Mouse (Mus musculus): ENCODE measurements around the gene Psme2.
A peak's percentile ranks its signal among the peaks of the same experiment; 100 is the strongest.

Psme2 gene

GRCm38 (mm10) chr14:55590748-55591330 is at the start of gene Psme2:
TSS of gene Psme2 (minus strand) at chr14:55591113.
- peak; percentile 90 to 95 for DNase-seq (ENCODE audit: low spot score in 2 of 2)

GRCm38 (mm10) chr14:55637795-55638194 is 46.9 kb upstream of the Psme2 start, which contains the start of gene Gm49378:
TSS of gene Gm49378 (minus strand) at chr14:55637895.
- no peak for DNase-seq (ENCODE audit: low spot score in 2 of 2)

- peak; percentile 79 to 89 for DNase-seq (ENCODE audit: low spot score in 2 of 2)
These were observed 44.7 kb upstream of the Psme2 start, which contains the start of gene Ipo4 for GRCm38 (mm10) chr14:55635523-55636007. TSS of gene Ipo4 (minus strand) at chr14:55635957.

- peak in 1 of 2 experiments; percentile 35 for DNase-seq (ENCODE audit: low spot score in 2 of 2)
These were observed 44.1 kb upstream of the Psme2 start for GRCm38 (mm10) chr14:55634874-55635522.

GRCm38 (mm10) chr14:55629312-55629711 is 38.4 kb upstream of the Psme2 start:
- DNase-seq (ENCODE audit: low spot score in 2 of 2), result peak; percentile 32 to 43

GRCm38 (mm10) chr14:55628077-55628827 is 37.3 kb upstream of the Psme2 start:
- DNase-seq (ENCODE audit: low spot score in 2 of 2), result no peak

- DNase-seq (ENCODE audit: low spot score in 2 of 2), result no peak
These were observed 27.7 kb upstream of the Psme2 start for GRCm38 (mm10) chr14:55618486-55619195.

GRCm38 (mm10) chr14:55617822-55618221 is 26.9 kb upstream of the Psme2 start, which contains the start of gene Rec8:
TSS of gene Rec8 (plus strand) at chr14:55618037.
- no peak for DNase-seq (ENCODE audit: low spot score in 2 of 2)

- DNase-seq (ENCODE audit: low spot score in 2 of 2), result no peak
These were observed 25.9 kb upstream of the Psme2 start for GRCm38 (mm10) chr14:55616844-55617243.

GRCm38 (mm10) chr14:55615876-55616275 is 25.0 kb upstream of the Psme2 start:
- DNase-seq (ENCODE audit: low spot score in 2 of 2), result no peak

- no peak for DNase-seq (ENCODE audit: low spot score in 2 of 2)
These were observed 23.8 kb upstream of the Psme2 start for GRCm38 (mm10) chr14:55614565-55615178.

GRCm38 (mm10) chr14:55613346-55613745 is 22.4 kb upstream of the Psme2 start:
- DNase-seq (ENCODE audit: low spot score in 2 of 2), result no peak

- DNase-seq (ENCODE audit: low spot score in 2 of 2), result no peak
These were observed 17.4 kb upstream of the Psme2 start for GRCm38 (mm10) chr14:55608339-55608738.

GRCm38 (mm10) chr14:55605743-55606459 is 15.0 kb upstream of the Psme2 start:
- no peak for DNase-seq (ENCODE audit: low spot score in 2 of 2)

GRCm38 (mm10) chr14:55604823-55605222 is 13.9 kb upstream of the Psme2 start:
- no peak for DNase-seq (ENCODE audit: low spot score in 2 of 2)

- peak; percentile 86 to 92 for DNase-seq (ENCODE audit: low spot score in 2 of 2)
These were observed 13.0 kb upstream of the Psme2 start for GRCm38 (mm10) chr14:55603633-55604576.

- no peak for DNase-seq (ENCODE audit: low spot score in 2 of 2)
These were observed 12.3 kb upstream of the Psme2 start, which contains the start of gene Irf9 for GRCm38 (mm10) chr14:55603271-55603632. TSS of gene Irf9 (plus strand) at chr14:55603571.

- no peak for DNase-seq (ENCODE audit: low spot score in 2 of 2)
These were observed 7.8 kb upstream of the Psme2 start for GRCm38 (mm10) chr14:55598521-55599390.
